Mouse (Mus musculus): ENCODE results near the gene Cd53. TPM values are rescaled to one million over a fixed set of nuclear protein-coding genes. Genes with fewer than 3 reads are reported as not detected.

Gene Cd53
- total RNA-seq (2021): 1 to 10 TPM; 3.2 to 3.4 TPM

DNA sequence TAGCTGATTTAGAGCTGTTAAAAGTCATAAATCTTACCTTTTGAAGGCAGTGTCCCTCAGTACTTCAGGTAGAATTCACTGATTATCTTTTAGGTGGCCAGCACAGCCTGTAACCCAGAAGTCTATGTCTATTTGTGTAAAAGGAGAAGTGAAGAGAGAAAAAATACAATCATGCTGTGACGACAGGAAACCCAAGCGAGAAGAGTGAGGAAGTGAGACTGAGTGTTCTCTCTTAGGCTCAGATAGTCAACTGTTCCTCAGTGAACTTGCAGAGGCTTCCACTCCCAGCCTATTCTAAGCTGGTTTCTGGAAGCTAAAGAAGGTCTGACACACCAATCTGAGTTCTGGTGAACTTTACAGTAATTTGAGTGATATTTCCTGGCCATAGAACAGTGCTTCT, at the start of gene Cd53:
Gene Cd53, minus strand, starts transcription at position 220 of the 400 bp plus-strand sequence.
- intact Hi-C loops (cut with DNase I): no loop called here
- DNase-seq: no peak

DNA sequence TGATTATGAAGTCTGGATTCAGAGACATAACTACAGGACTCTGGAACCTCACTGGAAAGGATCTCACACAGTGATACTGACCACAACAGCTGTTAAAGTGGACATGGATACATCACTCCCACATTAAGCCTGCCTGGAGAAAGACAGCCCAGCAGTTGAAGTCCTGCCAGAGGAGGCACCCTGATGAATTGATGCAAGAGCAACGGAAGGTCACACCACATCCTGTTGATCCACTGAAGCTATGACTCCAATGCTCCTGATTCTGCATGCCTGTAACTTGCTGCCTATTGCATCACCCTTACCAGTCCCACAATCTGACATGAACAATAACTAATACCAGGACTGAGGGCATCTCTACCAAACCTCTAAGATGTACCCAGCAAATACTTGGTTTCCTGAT, 42.2 kb upstream of the Cd53 start:
- no peak for DNase-seq
- intact Hi-C loops (cut with DNase I): no loop called here

DNA sequence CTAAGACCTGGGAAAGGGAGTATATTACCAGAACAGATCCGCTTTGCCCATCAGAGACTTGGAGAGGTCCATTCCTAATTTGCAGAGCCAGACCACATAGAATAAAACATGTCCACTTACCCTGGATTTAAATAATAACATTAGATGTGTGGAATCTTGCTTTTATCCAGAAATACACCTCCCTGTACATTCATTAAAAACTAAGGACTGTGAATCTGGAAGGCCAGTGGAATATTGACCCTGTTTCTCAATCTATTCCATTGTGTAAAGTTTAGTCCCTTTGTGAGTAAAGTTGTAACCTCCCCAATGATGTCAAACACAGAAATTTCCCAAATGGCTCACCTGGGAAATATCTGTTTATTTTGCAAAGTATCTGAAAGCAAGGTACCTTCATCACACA, 36.2 kb upstream of the Cd53 start, which contains the start of gene Olfr266:
Gene Olfr266, minus strand, starts transcription at position 101 of the 400 bp plus-strand sequence.
- intact Hi-C loops (cut with DNase I): no loop called here
- no peak for DNase-seq

DNA sequence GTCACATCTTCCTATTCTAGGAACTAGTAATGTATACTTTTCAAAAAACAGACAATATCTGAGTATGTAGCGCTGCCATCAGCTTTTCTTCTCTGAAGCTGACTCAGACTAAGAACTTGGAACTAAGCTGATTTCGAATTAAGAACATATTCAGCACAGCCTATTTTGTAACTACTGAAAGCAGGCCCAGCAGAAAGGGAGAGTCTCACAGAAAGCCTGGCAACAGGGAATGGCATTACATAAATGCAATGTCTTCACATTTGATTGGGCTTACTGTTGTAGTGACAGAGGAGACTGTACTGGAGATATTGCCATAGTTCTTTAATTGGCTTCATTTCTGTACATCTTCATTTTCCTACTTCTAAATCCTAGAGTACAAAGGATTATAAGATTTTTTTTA, 27.7 kb upstream of the Cd53 start:
- no peak for DNase-seq
- intact Hi-C loops (cut with DNase I): no loop called here

DNA sequence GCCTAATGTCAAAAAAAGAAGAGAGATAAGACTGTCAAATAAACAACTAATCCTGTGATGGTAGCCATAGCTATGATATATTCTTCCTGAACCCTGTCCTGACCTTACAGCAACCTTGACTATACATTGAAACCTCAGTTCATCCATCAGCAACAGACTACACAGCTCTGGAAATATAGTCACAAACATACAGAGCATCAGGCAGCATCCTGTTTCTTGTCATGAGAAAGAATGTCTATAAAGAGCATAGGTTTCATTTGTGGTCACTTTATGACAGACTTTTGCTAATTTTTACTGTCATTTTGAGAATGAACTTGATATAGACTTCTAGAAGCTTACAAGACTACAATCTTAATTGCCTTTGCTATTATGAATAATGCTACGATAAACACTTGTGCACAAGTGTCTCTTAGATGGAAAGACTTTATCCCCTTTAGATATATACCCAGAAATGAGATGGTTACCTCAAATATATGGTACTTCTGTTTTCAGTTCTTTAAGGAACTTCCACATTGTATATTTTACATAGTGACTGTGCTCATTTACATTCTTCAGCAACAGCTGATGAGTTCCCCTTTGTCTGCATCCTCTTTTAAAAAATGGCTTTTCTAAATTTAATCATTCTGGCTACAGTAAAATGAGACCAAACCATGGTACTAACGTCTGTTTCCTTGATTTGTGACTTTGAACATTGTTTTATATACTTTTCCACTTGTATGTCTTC, 19.2 kb upstream of the Cd53 start:
- intact Hi-C loops (cut with DNase I): no loop called here
- DNase-seq: no peak

DNA sequence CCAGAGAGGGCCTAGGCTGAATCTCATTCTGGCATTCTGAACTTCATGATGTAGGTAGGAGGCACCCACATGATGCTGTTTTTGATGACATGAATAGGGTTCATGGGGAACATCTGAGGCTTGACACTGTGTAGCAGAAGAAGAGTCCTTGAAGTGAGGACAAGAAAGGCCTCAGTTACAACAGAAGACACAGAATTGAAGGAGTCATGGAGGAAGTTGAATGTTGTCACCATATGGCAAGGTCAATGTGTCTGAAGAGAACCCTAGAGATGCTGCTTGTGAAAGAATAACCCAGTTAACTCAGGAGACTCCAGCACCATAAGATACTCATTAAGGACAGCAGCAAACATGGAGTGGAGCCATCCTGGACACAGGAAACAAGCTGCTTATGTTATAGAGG, 8.1 kb upstream of the Cd53 start:
- DNase-seq: no peak
- intact Hi-C loops (cut with DNase I): no loop called here

DNA sequence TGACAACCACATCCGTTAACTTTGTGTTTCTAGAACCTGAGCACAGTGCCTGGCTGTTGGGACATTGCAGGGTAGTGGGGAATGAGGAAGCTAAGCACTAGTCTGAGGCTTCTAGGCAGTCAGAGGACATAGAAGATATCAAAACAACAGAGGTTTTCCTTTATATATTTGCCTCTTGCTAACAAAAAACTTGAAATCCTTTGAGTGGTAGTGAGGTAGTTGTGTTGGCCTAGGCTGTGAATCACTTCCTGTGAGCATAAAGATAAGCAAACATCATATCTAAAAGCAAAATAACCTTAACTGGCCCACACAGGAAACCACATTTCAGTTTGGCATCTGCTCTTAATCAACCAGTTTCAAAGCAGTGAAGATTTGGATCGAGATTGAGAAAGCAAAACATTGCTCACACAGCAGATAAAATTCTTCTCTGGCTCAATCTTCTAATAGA, 1.5 kb downstream of the Cd53 start:
- intact Hi-C loops (cut with DNase I): no loop called here
- DNase-seq: no peak

DNA sequence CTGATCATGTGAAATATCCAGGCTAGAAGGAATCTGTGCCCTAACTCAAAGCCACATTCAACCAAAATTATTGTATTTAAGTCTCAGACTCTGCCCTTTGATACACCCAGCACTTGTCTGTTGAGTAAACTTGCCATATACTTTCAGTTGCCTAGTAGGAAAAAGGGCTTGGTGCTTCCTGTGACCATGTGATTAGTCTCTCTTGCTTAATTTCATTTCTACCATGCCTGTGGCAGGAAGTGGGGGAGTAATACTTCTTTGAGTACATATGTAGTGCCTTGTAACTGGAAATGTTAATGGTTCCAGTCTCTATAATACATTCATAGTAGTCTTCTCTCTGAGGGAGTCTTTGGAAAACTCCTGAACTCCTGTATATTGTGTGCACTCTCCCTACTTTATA, 2.0 kb downstream of the Cd53 start:
- no peak for DNase-seq
- intact Hi-C loops (cut with DNase I): no loop called here

DNA sequence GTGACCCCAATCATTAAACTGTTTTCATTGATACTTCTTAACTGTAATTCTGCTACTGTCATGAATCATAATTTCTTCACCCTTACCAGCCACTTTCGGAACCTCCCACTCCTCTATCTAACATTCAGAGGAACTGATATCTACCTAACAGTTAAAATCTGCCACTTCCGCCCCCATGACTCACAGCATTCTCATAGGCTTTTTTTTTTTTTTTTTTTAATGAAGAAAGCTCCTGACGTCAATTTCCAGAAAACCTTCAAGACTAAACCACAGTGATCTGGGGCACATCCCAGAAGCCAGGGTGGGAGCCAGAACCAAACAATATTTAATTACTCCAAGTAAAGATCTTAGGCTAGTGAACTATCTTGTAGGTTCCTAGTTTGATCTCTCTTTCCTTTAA, 4.8 kb downstream of the Cd53 start:
- DNase-seq: no peak
- intact Hi-C loops (cut with DNase I): no loop called here

DNA sequence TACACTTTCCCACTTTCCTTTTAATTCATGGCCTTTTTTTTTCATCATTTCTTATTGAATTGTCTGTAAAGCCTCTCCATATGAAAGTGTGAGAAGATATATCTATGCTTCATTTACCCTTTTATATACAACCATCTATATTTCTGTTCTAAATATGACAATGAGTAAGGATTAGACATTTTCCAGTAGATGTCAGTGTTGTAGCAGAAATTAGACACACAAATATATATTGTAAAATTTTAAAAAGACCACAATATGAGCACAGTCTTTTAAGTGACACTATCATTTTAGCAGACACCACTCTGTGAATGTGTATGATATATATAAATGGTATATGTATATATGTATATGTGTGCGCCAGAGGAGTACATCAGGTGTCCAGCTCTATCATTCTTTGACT, 18.1 kb downstream of the Cd53 start:
- DNase-seq: no peak
- intact Hi-C loops (cut with DNase I): loop anchor here (1.0 kb wide), 1 partner anchor 43 kb away; no protein-coding TSS in a partner anchor

DNA sequence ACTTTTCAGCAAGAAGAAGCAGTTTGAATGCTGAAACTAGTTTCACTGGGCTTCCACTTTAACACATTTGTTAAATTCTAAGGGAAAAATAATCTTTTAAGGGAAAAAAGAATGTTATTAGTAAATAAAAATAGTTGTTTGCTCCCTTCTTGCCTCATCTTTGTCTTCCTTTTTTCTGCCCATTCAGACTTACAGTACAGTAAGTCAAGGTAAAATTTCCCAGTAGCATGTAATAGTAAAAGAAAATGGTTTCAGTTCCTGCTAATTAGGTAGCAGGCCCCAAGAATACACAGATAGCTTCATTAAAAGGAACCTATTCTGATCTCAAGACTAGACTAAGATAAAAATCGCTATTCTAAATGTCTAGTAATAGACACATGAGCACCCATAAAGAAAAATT, 34.1 kb downstream of the Cd53 start:
- intact Hi-C loops (cut with DNase I): no loop called here
- no peak for DNase-seq

DNA sequence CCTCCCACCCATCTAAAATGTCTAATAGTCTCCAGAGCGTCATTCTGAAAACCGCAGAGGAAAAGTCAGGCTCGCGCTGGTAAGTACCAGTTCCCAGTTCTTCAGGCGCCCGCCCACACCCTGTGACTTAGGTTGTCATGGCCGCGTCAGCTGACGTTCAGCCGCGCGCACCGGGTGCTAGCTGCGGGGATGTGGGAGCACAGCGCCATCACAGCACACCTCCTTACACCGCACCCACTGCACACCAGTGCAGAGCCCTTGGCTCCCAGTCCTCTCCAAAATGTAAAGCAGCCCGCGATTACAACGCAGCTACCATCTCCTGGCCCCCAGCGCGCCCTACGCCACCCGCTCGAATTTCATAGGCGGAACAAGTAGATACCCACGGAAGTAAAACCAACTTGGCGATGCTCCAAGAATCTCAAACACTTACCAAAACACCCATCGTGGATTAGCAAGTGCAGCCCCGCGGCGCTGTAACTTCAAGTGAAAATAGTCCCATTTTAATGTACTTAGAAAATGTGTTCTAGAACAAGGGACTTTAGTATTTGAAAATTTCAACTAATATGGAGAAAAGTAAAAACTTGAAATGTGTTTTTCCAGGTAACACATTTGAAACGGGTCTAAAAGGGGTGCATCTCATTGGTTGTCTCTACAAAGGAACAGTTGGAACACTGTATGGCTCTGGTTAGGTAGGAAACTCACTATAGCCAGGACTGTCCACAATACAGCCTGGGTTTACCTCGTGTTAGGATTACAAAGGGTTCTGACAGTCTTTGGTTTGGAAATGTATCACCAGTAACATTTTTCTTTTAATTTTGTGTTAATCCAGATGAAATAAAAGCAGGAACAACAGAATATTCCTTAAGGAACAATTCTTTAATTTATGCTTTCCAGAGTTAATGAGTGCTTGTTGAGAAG, 67.7 kb downstream of the Cd53 start:
- peak; percentile 81 for DNase-seq
- intact Hi-C loops (cut with DNase I): no loop called here

DNA sequence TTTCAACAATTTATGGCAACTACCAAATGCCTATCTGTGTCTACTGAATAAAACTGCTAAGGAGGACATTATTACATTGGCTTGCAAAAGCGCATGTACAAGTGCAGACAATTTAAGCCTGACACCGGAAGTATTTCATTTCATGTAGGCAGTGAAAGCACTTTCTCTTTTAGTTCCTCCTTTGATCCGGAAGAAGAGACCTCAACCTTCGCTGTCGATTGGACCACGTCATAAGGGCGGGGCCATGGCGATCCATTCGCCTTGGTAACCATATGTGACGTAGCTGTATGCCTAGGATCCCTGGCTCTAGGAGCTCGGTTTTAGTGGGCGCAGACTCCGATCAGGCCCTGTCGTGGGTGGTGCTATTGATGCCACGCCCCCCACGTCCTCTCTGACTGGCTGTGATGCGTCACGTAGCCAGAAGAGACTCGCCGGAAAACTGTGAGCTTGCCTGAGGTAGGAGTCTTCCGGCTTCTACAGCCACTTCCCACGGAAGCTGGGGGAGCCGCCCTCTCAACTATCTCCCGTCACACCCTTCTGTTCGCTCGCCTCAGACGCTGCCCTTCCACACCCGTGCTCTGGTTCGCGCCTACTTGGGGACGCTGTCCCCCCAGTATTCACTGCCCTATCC, 68.4 kb downstream of the Cd53 start:
- DNase-seq: peak; percentile 96
- intact Hi-C loops (cut with DNase I): no loop called here

Other genes with a start within 250 kb of the Cd53 start
- 10 to 100 TPM; 57.0 to 62.3 TPM for gene Dram2, start 242.4 kb downstream of the Cd53 start, total RNA-seq (2021)
- gene Cept1, start 242.3 kb downstream of the Cd53 start, total RNA-seq (2021): 10 to 100 TPM; 35.4 to 36.9 TPM
- gene Lrif1, start 105.2 kb downstream of the Cd53 start, total RNA-seq (2021): 10 to 100 TPM; 22.0 to 22.6 TPM
- not detected for gene Olfr266, start 36.1 kb upstream of the Cd53 start, total RNA-seq (2021)
- 10 to 100 TPM; 32.9 to 36.6 TPM for gene Kcna3, start 246.0 kb upstream of the Cd53 start, total RNA-seq (2021)

All from left cerebral cortex, postnatal 4 days (tissue).